Mouse (Mus musculus) bone marrow macrophage, adult 2 months (primary cell): ENCODE results near the gene Vars.

Experiments used
- CTCF ChIP-seq: IDR thresholded peaks from 2 replicates; pipeline ENCODE4 v1.5.1; 2012; ENCODE audit warnings: low read depth, mild to moderate bottlenecking, low read length, moderate library complexity
- POLR2A ChIP-seq: IDR thresholded peaks from 2 replicates; pipeline ENCODE4 v1.6.1; 2012; ENCODE audit warnings: mild to moderate bottlenecking, low read depth, low read length, borderline replicate concordance

DNA sequence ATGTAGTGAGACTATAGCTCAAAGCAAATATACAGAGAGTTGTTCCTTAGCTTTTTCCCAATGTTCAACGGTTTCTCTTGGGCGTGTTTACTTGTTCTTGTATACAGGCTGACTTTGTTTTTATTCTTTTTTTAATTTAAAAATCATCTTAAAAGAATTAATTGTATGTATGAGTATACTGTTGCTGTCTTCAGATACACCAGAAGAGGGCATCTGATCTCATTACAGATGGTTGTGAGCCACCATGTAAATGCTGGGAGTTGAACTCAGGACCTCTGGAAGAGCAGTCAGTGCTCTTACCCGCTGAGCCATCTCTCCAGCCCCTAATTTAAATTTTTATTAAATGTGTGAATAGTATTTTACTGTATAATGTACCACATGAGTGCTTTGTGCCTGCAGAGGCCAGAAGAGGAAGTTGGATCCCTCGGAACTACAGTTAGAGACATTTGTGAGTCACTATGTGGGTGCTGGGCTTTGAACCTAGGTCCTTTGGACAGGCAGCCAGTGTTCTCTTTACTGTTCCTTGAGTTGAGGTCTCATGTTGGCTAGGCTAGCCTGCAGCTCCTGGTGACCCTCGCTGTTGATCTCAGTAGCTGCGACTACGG is 6.7 kb downstream of the Vars start:
- TF ChIP-seq POLR2A (no peak), CTCF (peak; percentile 38; the same call in 1 of the 2 replicates)
